Mouse (Mus musculus): ENCODE data around the gene Vps26c. TPM values are rescaled to one million over a fixed set of nuclear protein-coding genes. Genes with fewer than 3 reads are reported as not detected.

The Vps26c gene
- polyA plus RNA-seq, 1 experiment from 2014 or later = 36.6 TPM

- no peak overlapping the region for H3K4me2 ChIP-seq (replicated peaks; ENCODE audit: low read depth)
- ATAC-seq = no peak
- no peaks in the 10 kb centered on the region for H3K9me3 ChIP-seq (ENCODE audit: control insufficient read depth)
- H3K36me3 ChIP-seq (ENCODE audit: control insufficient read depth, insufficient read depth) = no peaks in the 10 kb centered on the region
- no peak for TF ChIP-seq CTCF (IDR thresholded peaks at IDR 0.05; ENCODE audit: low read depth)
- H3K4me3 ChIP-seq (ENCODE audit: low read depth, low read length) = no peak overlapping the region
- H3K4me1 ChIP-seq (replicated peaks; ENCODE audit: control insufficient read depth, insufficient read depth, low read length) = no peaks in the 10 kb centered on the region
- no peak overlapping the region for H3K27ac ChIP-seq (ENCODE audit: low read depth, low read length)
- no peaks in the 10 kb centered on the region for H3K27me3 ChIP-seq (replicated peaks; ENCODE audit: control insufficient read depth, insufficient read depth, low read length)
- H3K9ac ChIP-seq (ENCODE audit: low read depth, low read length) = no peak overlapping the region
- WGBS = 74% methylated on average over 7 of the region's 7 CpGs
Observed at GRCm38 (mm10) chr16:94555346-94555745, 28.7 kb upstream of the Vps26c start.

DNA sequence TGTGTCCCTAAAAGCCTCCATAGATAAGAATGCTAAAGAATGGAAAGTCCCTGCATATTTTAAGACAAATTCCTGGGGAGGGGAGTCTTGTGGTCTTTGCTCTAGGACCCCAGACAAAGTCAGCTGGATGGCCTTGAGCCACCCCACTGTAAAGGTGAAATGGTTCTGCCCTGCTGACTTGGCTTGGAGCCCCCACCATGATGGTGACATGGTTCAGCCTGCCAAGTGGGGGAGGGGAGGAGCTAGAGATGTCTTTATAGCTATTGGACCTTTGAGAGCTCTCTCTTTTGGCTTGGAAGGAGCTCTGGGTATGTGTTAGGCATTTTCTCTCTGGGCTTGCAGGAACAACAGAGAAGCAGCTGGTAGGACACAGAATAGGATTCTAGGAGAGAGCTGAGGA, 25.3 kb upstream of the Vps26c start:
- Histone ChIP-seq H3K4me2 (replicated peaks; ENCODE audit: low read depth) (no peak overlapping the region), H3K9me3 (ENCODE audit: control insufficient read depth) (no peaks in the 10 kb centered on the region), H3K4me1 (replicated peaks; ENCODE audit: control insufficient read depth, insufficient read depth, low read length) (no peaks in the 10 kb centered on the region), H3K27ac (ENCODE audit: low read depth, low read length) (no peak overlapping the region), H3K27me3 (replicated peaks; ENCODE audit: control insufficient read depth, insufficient read depth, low read length) (no peaks in the 10 kb centered on the region), H3K9ac (ENCODE audit: low read depth, low read length) (no peak overlapping the region), H3K36me3 (ENCODE audit: control insufficient read depth, insufficient read depth) (no peaks in the 10 kb centered on the region), H3K4me3 (ENCODE audit: low read depth, low read length) (no peak overlapping the region)
- ATAC-seq = no peak
- TF ChIP-seq CTCF (IDR thresholded peaks at IDR 0.05; ENCODE audit: low read depth) = no peak

DNA sequence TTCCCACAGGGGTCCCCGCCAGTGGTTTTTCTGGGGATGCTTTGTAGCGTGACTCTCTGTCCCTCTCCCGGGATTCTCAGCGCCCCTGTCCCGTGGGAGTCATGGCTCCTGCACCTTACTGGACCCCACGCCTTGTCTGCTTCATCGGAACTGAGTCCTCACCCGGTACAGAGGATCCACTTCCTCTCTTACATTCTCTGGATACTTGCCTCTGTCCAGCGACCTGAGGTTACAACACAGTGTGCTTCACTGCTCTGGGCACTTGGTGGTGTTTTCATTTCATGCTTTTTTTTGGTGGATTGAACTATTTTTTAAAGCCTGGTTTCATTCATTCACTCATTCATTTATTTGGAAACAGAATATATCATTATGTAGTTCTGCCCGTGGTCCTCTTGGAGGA, 23.2 kb upstream of the Vps26c start:
- no peaks in the 10 kb centered on the region for H3K36me3 ChIP-seq (ENCODE audit: control insufficient read depth, insufficient read depth)
- no peak overlapping the region for H3K4me2 ChIP-seq (replicated peaks; ENCODE audit: low read depth)
- ATAC-seq = no peak
- TF ChIP-seq CTCF (IDR thresholded peaks at IDR 0.05; ENCODE audit: low read depth) = no peak
- H3K4me3 ChIP-seq (ENCODE audit: low read depth, low read length) = no peak overlapping the region
- H3K9ac ChIP-seq (ENCODE audit: low read depth, low read length) = no peak overlapping the region
- WGBS = 69% methylated on average over 10 of the region's 10 CpGs
- H3K27ac ChIP-seq (ENCODE audit: low read depth, low read length) = no peak overlapping the region
- no peaks in the 10 kb centered on the region for H3K9me3 ChIP-seq (ENCODE audit: control insufficient read depth)
- peaks cover 2% of the 10 kb centered on the region; the same call in 1 of the 2 replicates for H3K4me1 ChIP-seq (replicated peaks; ENCODE audit: control insufficient read depth, insufficient read depth, low read length)
- H3K27me3 ChIP-seq (replicated peaks; ENCODE audit: control insufficient read depth, insufficient read depth, low read length) = no peaks in the 10 kb centered on the region

GRCm38 (mm10) chr16:94545781-94546562, 19.3 kb upstream of the Vps26c start:
- no peak overlapping the region for H3K4me3 ChIP-seq (ENCODE audit: low read depth, low read length)
- H3K9ac ChIP-seq (ENCODE audit: low read depth, low read length) = no peak overlapping the region
- no peak for TF ChIP-seq CTCF (IDR thresholded peaks at IDR 0.05; ENCODE audit: low read depth)
- peaks cover 8% of the 10 kb centered on the region; the same call in 1 of the 2 replicates for H3K4me1 ChIP-seq (replicated peaks; ENCODE audit: control insufficient read depth, insufficient read depth, low read length)
- 23% methylated on average over 8 of the region's 8 CpGs for WGBS
- no peak overlapping the region for H3K27ac ChIP-seq (ENCODE audit: low read depth, low read length)
- no peaks in the 10 kb centered on the region for H3K27me3 ChIP-seq (replicated peaks; ENCODE audit: control insufficient read depth, insufficient read depth, low read length)
- ATAC-seq = peak; percentile 76
- no peaks in the 10 kb centered on the region for H3K9me3 ChIP-seq (ENCODE audit: control insufficient read depth)
- H3K4me2 ChIP-seq (replicated peaks; ENCODE audit: low read depth) = peak overlapping the region; percentile 18
- H3K36me3 ChIP-seq (ENCODE audit: control insufficient read depth, insufficient read depth) = no peaks in the 10 kb centered on the region

GRCm38 (mm10) chr16:94544540-94545105, 18.0 kb upstream of the Vps26c start:
- WGBS = 23% methylated on average over 11 of the region's 11 CpGs
- H3K27me3 ChIP-seq (replicated peaks; ENCODE audit: control insufficient read depth, insufficient read depth, low read length) = no peaks in the 10 kb centered on the region
- ATAC-seq = peak; percentile 62
- H3K4me2 ChIP-seq (replicated peaks; ENCODE audit: low read depth) = 0 out of 2 replicates have a peak overlapping the region, but pooled peaks have one; percentile 21
- H3K9ac ChIP-seq (ENCODE audit: low read depth, low read length) = no peak overlapping the region
- no peak overlapping the region for H3K4me3 ChIP-seq (ENCODE audit: low read depth, low read length)
- no peaks in the 10 kb centered on the region for H3K36me3 ChIP-seq (ENCODE audit: control insufficient read depth, insufficient read depth)
- H3K9me3 ChIP-seq (ENCODE audit: control insufficient read depth) = no peaks in the 10 kb centered on the region
- H3K27ac ChIP-seq (ENCODE audit: low read depth, low read length) = 0 out of 2 replicates have a peak overlapping the region, but pooled peaks have one; percentile 7
- no peak for TF ChIP-seq CTCF (IDR thresholded peaks at IDR 0.05; ENCODE audit: low read depth)
- H3K4me1 ChIP-seq (replicated peaks; ENCODE audit: control insufficient read depth, insufficient read depth, low read length) = peaks cover 8% of the 10 kb centered on the region; the same call in 1 of the 2 replicates

GRCm38 (mm10) chr16:94542898-94543297, 16.3 kb upstream of the Vps26c start:
- no peak for TF ChIP-seq CTCF (IDR thresholded peaks at IDR 0.05; ENCODE audit: low read depth)
- Histone ChIP-seq H3K9me3 (ENCODE audit: control insufficient read depth) (no peaks in the 10 kb centered on the region), H3K4me3 (ENCODE audit: low read depth, low read length) (no peak overlapping the region), H3K4me1 (replicated peaks; ENCODE audit: control insufficient read depth, insufficient read depth, low read length) (peaks cover 8% of the 10 kb centered on the region; the same call in 1 of the 2 replicates), H3K27me3 (replicated peaks; ENCODE audit: control insufficient read depth, insufficient read depth, low read length) (no peaks in the 10 kb centered on the region), H3K27ac (ENCODE audit: low read depth, low read length) (no peak overlapping the region), H3K36me3 (ENCODE audit: control insufficient read depth, insufficient read depth) (no peaks in the 10 kb centered on the region), H3K9ac (ENCODE audit: low read depth, low read length) (no peak overlapping the region), H3K4me2 (replicated peaks; ENCODE audit: low read depth) (no peak overlapping the region)
- no peak for ATAC-seq
- 94% methylated on average over 8 of the region's 8 CpGs for WGBS

Measured in intestine, postnatal 0 days (tissue).